Mouse (Mus musculus): ENCODE measurements around the gene Olfr1280. TPM values are rescaled to one million over a fixed set of nuclear protein-coding genes. Genes with fewer than 3 reads are reported as not detected.
"Not testable (repeated sequence)": the region's sequence is repeated elsewhere in the genome, so short reads cannot be mapped to it uniquely, and the experiment has no call there.

Gene Olfr1280
- not detected for total RNA-seq (2021)

DNA sequence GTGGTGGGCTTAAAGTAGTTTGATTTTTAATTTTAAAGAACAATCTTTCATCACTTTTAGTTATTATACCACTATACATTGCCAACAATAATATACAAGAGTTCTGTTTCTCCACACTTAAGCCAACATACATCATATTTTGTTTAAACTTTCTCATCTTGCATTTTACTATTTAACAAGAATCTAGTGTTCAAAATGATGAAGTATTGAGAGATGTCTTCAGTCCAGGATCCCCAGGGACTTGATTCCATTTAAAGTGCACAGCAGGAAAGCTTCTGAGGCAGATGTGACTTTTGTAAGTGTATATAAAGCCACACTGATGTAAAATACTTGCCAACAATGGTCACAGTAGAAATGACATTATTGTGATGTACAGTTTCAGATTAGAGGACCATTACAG, at the start of gene Olfr1280:
Gene Olfr1280, plus strand, starts transcription at position 301 of the 400 bp plus-strand sequence.
- no peak for DNase-seq (ENCODE audit: extremely low spot score in 1 of 2, low spot score in 2 of 2)
- intact Hi-C loops (cut with DNase I) = no loop called here

GRCm38 (mm10) chr2:111274006-111274405, 39.8 kb upstream of the Olfr1280 start, which contains the start of gene Olfr1277:
Gene Olfr1277 (minus strand): TSS chr2:111274106.
- DNase-seq (ENCODE audit: extremely low spot score in 1 of 2, low spot score in 2 of 2) = no peak
- intact Hi-C loops (cut with DNase I) = no loop called here

GRCm38 (mm10) chr2:111289836-111290235, 24.0 kb upstream of the Olfr1280 start, which contains the start of gene Olfr1278:
Gene Olfr1278 (plus strand): TSS chr2:111290136.
- intact Hi-C loops (cut with DNase I) = no loop called here
- no peak for DNase-seq (ENCODE audit: extremely low spot score in 1 of 2, low spot score in 2 of 2)

DNA sequence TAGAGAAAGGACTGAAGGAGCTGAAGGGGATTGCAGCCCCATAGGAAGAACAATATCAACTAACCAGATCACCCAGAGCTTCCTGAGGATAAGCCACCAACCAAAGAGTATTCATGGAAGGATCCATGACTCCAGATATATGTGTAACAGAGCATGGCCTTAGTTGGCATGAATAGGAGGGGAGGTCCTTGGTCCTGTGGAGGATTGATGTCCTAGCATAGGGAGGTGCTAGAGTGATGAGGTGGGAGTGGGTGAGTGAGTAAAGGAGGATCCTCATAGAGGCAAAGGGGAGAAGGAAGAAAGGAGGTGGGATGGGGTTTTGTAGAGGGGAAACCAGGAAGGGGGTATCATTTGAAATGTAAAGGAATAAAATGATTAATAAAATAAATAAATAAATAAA, 15.3 kb upstream of the Olfr1280 start:
- DNase-seq (ENCODE audit: extremely low spot score in 1 of 2, low spot score in 2 of 2) = no peak
- intact Hi-C loops (cut with DNase I) = no loop called here

- no peak for DNase-seq (ENCODE audit: extremely low spot score in 1 of 2, low spot score in 2 of 2)
- intact Hi-C loops (cut with DNase I) = no loop called here
These were observed 13.4 kb upstream of the Olfr1280 start, which contains the start of gene Olfr1279 for GRCm38 (mm10) chr2:111300374-111300773. Gene Olfr1279 (plus strand): TSS chr2:111300635.

GRCm38 (mm10) chr2:111326220-111326619, 12.4 kb downstream of the Olfr1280 start, which contains the start of gene Olfr1281:
Gene Olfr1281 (plus strand): TSS chr2:111326520.
- intact Hi-C loops (cut with DNase I) = no loop called here
- DNase-seq (ENCODE audit: extremely low spot score in 1 of 2, low spot score in 2 of 2) = no peak

- intact Hi-C loops (cut with DNase I); DNase-seq (ENCODE audit: extremely low spot score in 1 of 2, low spot score in 2 of 2): not testable (repeated sequence)
These were observed 19.9 kb downstream of the Olfr1280 start for GRCm38 (mm10) chr2:111333721-111334120.

GRCm38 (mm10) chr2:111335976-111336375, 22.2 kb downstream of the Olfr1280 start, which contains the start of gene Olfr1282:
Gene Olfr1282 (minus strand): TSS chr2:111336076.
- intact Hi-C loops (cut with DNase I) = no loop called here
- DNase-seq (ENCODE audit: extremely low spot score in 1 of 2, low spot score in 2 of 2) = no peak

- DNase-seq (ENCODE audit: extremely low spot score in 1 of 2, low spot score in 2 of 2) = no peak
- intact Hi-C loops (cut with DNase I) = no loop called here
These were observed 52.7 kb downstream of the Olfr1280 start, which contains the start of gene Olfr1283 for GRCm38 (mm10) chr2:111366490-111366889. Gene Olfr1283 (plus strand): TSS chr2:111366790.

GRCm38 (mm10) chr2:111375222-111375621, 61.4 kb downstream of the Olfr1280 start, which contains the start of gene Olfr1284:
Gene Olfr1284 (plus strand): TSS chr2:111375522.
- intact Hi-C loops (cut with DNase I) = no loop called here
- DNase-seq (ENCODE audit: extremely low spot score in 1 of 2, low spot score in 2 of 2) = no peak

Other genes with a start within 250 kb of the Olfr1280 start
- not detected for gene Gm13941, start 208.0 kb upstream of the Olfr1280 start, total RNA-seq (2021)
- gene Gm15130, start 161.1 kb upstream of the Olfr1280 start, total RNA-seq (2021) = not detected
- gene 4930430A15Rik, start 84.4 kb upstream of the Olfr1280 start, total RNA-seq (2021) = not detected
- gene Olfr1275, start 78.7 kb upstream of the Olfr1280 start, total RNA-seq (2021) = not detected
- gene Olfr1276, start 59.5 kb upstream of the Olfr1280 start, total RNA-seq (2021) = not detected
- gene Olfr1277, start 39.9 kb upstream of the Olfr1280 start, total RNA-seq (2021) = not detected
- not detected for gene Olfr1278, start 23.9 kb upstream of the Olfr1280 start, total RNA-seq (2021)
- not detected for gene Olfr1279, start 13.4 kb upstream of the Olfr1280 start, total RNA-seq (2021)
- not detected for gene Olfr1281, start 12.5 kb downstream of the Olfr1280 start, total RNA-seq (2021)
- not detected for gene Olfr1282, start 22.1 kb downstream of the Olfr1280 start, total RNA-seq (2021)
- not detected for gene Olfr1283, start 52.8 kb downstream of the Olfr1280 start, total RNA-seq (2021)
- gene Olfr1284, start 61.5 kb downstream of the Olfr1280 start, total RNA-seq (2021) = not detected
- gene Olfr1286, start 109.1 kb downstream of the Olfr1280 start, total RNA-seq (2021) = not detected
- gene Olfr1287, start 135.1 kb downstream of the Olfr1280 start, total RNA-seq (2021) = not detected
- not detected for gene Olfr1288, start 160.1 kb downstream of the Olfr1280 start, total RNA-seq (2021)
- gene Olfr1289, start 166.8 kb downstream of the Olfr1280 start, total RNA-seq (2021) = not detected
- gene Olfr1290, start 179.8 kb downstream of the Olfr1280 start, total RNA-seq (2021) = not detected
- not detected for gene Olfr1291-ps1, start 183.2 kb downstream of the Olfr1280 start, total RNA-seq (2021)
- not detected for gene Olfr1293-ps, start 211.2 kb downstream of the Olfr1280 start, total RNA-seq (2021)
- not detected for gene Olfr1294, start 226.3 kb downstream of the Olfr1280 start, total RNA-seq (2021)

All from left cerebral cortex, postnatal 10 days (tissue).